Mouse (Mus musculus): ENCODE measurements at regions not wholly inside any gene's neighbourhood (a gene's known extent, or its start where the extent isn't known, plus 50 kb on each side); places are given as distances from the start of the nearest gene placed in this dataset.
A peak's percentile ranks its signal among the peaks of the same experiment; 100 is the strongest.

DNA sequence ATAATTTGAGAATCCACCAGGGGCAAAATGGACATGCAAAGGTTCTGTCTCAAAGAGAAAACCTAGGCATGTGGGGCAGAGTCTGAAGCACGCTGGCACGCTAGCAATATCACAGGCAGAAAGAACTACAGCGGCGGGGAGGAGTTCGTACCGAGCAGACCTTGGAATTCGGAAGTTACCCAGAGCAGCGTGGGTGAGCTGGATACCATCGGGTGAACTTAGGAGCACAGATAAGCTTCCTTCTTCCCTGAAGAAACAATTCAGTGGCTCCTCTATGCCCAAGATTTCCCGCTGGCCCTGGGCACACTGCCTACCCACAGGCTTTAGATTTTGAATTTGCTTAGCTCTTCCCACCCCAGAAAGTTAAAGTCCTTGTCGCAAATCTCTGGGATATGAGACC, 129.1 kb downstream of the Nhlrc3 start:
- no peaks in the 10 kb centered on the region for H3K9me3 ChIP-seq (replicated peaks; ENCODE audit: low read length)
- H3K4me2 ChIP-seq (ENCODE audit: low read length) = peak overlapping the region; percentile 42
- no peak overlapping the region for H3K4me3 ChIP-seq (replicated peaks; ENCODE audit: low read depth, low read length)
- no peak for TF ChIP-seq CTCF (IDR thresholded peaks at IDR 0.05; ENCODE audit: low read depth)
- no peak overlapping the region for H3K27ac ChIP-seq
- no peaks in the 10 kb centered on the region for H3K36me3 ChIP-seq (ENCODE audit: insufficient read depth, low read length)
- ATAC-seq (replicated peaks; ENCODE audit: low FRiP score, low read depth) = no peak
- 41% methylated on average over 11 of the region's 11 CpGs for WGBS
- no peaks in the 10 kb centered on the region for H3K27me3 ChIP-seq (ENCODE audit: insufficient read depth, low read length)
- DNase-seq (ENCODE audit: low spot score) = no peak
- no peaks in the 10 kb centered on the region for H3K4me1 ChIP-seq (replicated peaks; ENCODE audit: insufficient read depth, low read length)
- H3K9ac ChIP-seq (ENCODE audit: low read depth, low read length) = no peak overlapping the region

DNA sequence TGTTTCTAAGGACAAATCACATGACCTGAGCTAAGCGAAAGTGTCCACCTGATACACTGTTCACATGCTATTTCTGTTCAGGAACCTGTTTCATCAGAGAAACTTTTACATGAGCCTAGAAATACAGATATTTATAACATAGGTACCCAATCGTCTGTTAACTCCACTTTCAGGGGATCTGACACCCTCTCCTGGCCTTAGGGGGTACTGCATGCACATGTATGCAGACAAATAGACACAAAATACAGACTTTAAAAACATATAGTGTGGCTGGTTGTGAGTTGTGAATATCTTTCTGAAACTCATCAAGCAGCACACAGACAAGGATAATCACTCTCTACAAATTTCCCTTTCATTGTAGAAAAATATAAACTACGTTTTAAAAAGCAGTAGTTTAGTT, 133.6 kb downstream of the Nhlrc3 start:
- no peak overlapping the region for H3K4me2 ChIP-seq (ENCODE audit: low read length)
- no peak overlapping the region for H3K9ac ChIP-seq (ENCODE audit: low read depth, low read length)
- no peaks in the 10 kb centered on the region for H3K36me3 ChIP-seq (ENCODE audit: insufficient read depth, low read length)
- no peaks in the 10 kb centered on the region for H3K9me3 ChIP-seq (replicated peaks; ENCODE audit: low read length)
- peak; percentile 68 for TF ChIP-seq CTCF (IDR thresholded peaks at IDR 0.05; ENCODE audit: low read depth)
- peak; percentile 29 for DNase-seq (ENCODE audit: low spot score)
- no peak overlapping the region for H3K4me3 ChIP-seq (replicated peaks; ENCODE audit: low read depth, low read length)
- no peak overlapping the region for H3K27ac ChIP-seq
- no peak for ATAC-seq (replicated peaks; ENCODE audit: low FRiP score, low read depth)
- no peaks in the 10 kb centered on the region for H3K4me1 ChIP-seq (replicated peaks; ENCODE audit: insufficient read depth, low read length)
- no peaks in the 10 kb centered on the region for H3K27me3 ChIP-seq (ENCODE audit: insufficient read depth, low read length)
- 58% methylated on average over 3 of the region's 3 CpGs for WGBS

DNA sequence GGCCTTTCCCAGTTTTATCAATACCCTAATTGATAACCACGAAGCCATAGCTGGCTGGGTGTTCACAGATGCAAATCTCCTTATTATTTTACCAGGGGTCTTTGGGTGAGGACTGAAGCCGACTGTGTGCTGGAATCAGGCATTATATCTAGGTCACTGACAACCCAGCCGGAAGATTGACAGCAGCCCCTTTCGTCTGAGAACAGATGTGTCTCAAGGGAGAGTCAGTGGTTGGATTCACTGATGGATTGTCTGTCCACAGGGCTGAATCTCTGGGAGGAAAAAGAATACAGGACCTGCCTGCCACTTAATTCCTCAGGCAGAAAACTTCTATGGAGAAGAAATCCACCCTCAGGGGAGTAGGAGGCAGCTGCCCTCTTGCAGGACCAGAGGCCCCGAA, 135.7 kb downstream of the Nhlrc3 start:
- Histone ChIP-seq H3K36me3 (ENCODE audit: insufficient read depth, low read length) (no peaks in the 10 kb centered on the region), H3K27ac (no peak overlapping the region), H3K9ac (ENCODE audit: low read depth, low read length) (no peak overlapping the region), H3K4me1 (replicated peaks; ENCODE audit: insufficient read depth, low read length) (no peaks in the 10 kb centered on the region), H3K27me3 (ENCODE audit: insufficient read depth, low read length) (no peaks in the 10 kb centered on the region), H3K4me2 (ENCODE audit: low read length) (no peak overlapping the region), H3K4me3 (replicated peaks; ENCODE audit: low read depth, low read length) (no peak overlapping the region), H3K9me3 (replicated peaks; ENCODE audit: low read length) (no peaks in the 10 kb centered on the region)
- no peak for TF ChIP-seq CTCF (IDR thresholded peaks at IDR 0.05; ENCODE audit: low read depth)
- DNase-seq (ENCODE audit: low spot score) = no peak
- 48% methylated on average over 5 of the region's 5 CpGs for WGBS
- ATAC-seq (replicated peaks; ENCODE audit: low FRiP score, low read depth) = no peak

DNA sequence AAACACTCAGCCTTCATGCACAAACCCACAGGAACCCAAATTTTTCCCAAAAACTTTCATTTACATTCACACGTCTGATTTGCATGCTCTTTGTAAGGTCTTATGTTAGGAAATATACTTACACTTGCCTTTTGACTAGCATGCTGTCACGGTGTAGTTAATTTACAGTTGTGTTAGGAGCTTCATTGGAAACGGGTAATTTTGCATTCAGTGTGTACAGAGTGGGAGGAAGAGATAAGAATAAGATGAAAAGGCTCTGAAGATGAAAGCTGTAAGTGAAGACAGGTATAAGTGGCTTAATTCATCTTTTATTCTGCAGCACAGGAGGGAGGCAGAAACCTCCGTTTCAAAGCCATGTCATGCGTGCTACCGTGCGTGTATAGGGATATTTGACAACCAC, 136.2 kb downstream of the Nhlrc3 start:
- no peak for TF ChIP-seq CTCF (IDR thresholded peaks at IDR 0.05; ENCODE audit: low read depth)
- H3K4me3 ChIP-seq (replicated peaks; ENCODE audit: low read depth, low read length) = no peak overlapping the region
- no peak overlapping the region for H3K27ac ChIP-seq
- H3K4me1 ChIP-seq (replicated peaks; ENCODE audit: insufficient read depth, low read length) = no peaks in the 10 kb centered on the region
- H3K36me3 ChIP-seq (ENCODE audit: insufficient read depth, low read length) = no peaks in the 10 kb centered on the region
- no peak overlapping the region for H3K4me2 ChIP-seq (ENCODE audit: low read length)
- ATAC-seq (replicated peaks; ENCODE audit: low FRiP score, low read depth) = no peak
- H3K9ac ChIP-seq (ENCODE audit: low read depth, low read length) = no peak overlapping the region
- WGBS = 65% methylated on average over 7 of the region's 7 CpGs
- DNase-seq (ENCODE audit: low spot score) = no peak
- H3K9me3 ChIP-seq (replicated peaks; ENCODE audit: low read length) = no peaks in the 10 kb centered on the region
- H3K27me3 ChIP-seq (ENCODE audit: insufficient read depth, low read length) = no peaks in the 10 kb centered on the region

DNA sequence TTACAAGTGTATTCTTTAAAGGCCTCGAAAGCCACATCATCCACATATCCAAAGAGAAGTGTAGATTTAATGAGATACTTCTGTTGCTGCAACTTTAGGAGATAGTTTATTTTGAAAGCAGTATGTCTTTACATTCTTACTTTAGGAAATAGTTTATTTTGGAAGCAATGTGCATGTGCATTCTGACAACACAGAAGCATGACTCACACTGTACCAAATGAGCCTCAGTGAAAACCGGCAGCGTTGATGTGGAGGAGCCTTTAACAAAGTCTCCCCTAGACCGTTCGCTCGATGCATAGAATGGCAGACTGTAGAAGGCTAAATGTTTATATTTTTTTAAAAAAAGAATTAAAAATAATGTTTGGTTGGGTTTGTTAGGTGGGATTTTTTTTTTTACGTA, 138.1 kb downstream of the Nhlrc3 start:
- no peak for TF ChIP-seq CTCF (IDR thresholded peaks at IDR 0.05; ENCODE audit: low read depth)
- no peak overlapping the region for H3K4me2 ChIP-seq (ENCODE audit: low read length)
- H3K9me3 ChIP-seq (replicated peaks; ENCODE audit: low read length) = no peaks in the 10 kb centered on the region
- no peaks in the 10 kb centered on the region for H3K4me1 ChIP-seq (replicated peaks; ENCODE audit: insufficient read depth, low read length)
- no peak for ATAC-seq (replicated peaks; ENCODE audit: low FRiP score, low read depth)
- no peak overlapping the region for H3K4me3 ChIP-seq (replicated peaks; ENCODE audit: low read depth, low read length)
- DNase-seq (ENCODE audit: low spot score) = no peak
- no peak overlapping the region for H3K27ac ChIP-seq
- no peak overlapping the region for H3K9ac ChIP-seq (ENCODE audit: low read depth, low read length)
- 86% methylated on average over 7 of the region's 7 CpGs for WGBS
- no peaks in the 10 kb centered on the region for H3K36me3 ChIP-seq (ENCODE audit: insufficient read depth, low read length)
- no peaks in the 10 kb centered on the region for H3K27me3 ChIP-seq (ENCODE audit: insufficient read depth, low read length)

DNA sequence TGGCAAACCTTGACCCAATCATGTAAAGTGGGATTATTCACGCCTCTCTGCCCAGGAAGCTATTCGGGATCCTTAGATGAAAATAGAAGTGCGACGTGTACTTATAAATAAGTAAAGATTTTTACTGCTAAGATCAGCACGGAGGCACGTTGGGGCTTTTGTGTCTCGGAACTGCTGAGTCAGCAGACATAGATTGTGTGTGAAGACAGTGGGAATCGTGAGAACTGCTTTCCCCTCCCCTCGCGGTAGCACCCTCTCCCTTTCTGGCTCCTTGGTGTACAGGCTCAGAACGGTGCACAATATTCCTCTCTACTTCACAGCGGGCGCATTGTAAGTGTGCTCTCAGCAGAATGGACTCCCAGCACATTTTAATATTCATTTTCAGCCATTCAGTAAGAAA, 138.7 kb downstream of the Nhlrc3 start:
- 72% methylated on average over 13 of the region's 13 CpGs for WGBS
- Histone ChIP-seq H3K27ac (no peak overlapping the region), H3K9ac (ENCODE audit: low read depth, low read length) (no peak overlapping the region), H3K36me3 (ENCODE audit: insufficient read depth, low read length) (no peaks in the 10 kb centered on the region), H3K4me3 (replicated peaks; ENCODE audit: low read depth, low read length) (no peak overlapping the region), H3K4me2 (ENCODE audit: low read length) (no peak overlapping the region), H3K27me3 (ENCODE audit: insufficient read depth, low read length) (no peaks in the 10 kb centered on the region), H3K4me1 (replicated peaks; ENCODE audit: insufficient read depth, low read length) (no peaks in the 10 kb centered on the region), H3K9me3 (replicated peaks; ENCODE audit: low read length) (no peaks in the 10 kb centered on the region)
- TF ChIP-seq CTCF (IDR thresholded peaks at IDR 0.05; ENCODE audit: low read depth) = no peak
- no peak for ATAC-seq (replicated peaks; ENCODE audit: low FRiP score, low read depth)
- DNase-seq (ENCODE audit: low spot score) = no peak

DNA sequence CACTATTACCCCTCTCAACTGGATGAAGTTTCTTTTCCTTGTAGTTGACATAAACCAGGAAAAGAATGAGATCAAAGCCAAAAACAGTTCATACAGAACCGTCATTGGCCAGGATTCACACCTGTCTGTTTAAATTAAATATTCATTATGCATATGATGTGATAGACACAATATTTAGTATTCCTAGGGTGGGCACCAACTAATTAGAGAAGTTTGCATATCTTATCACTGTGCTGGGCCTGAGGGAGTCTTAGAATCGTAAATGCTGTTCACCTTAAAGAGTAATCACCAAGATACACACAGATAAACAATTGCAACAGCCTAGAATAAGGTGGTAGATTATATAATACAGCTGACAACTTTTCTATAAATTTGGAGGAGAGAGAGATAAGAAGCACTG, 147.7 kb downstream of the Nhlrc3 start:
- H3K9me3 ChIP-seq (replicated peaks; ENCODE audit: low read length) = no peaks in the 10 kb centered on the region
- H3K36me3 ChIP-seq (ENCODE audit: insufficient read depth, low read length) = no peaks in the 10 kb centered on the region
- H3K4me3 ChIP-seq (replicated peaks; ENCODE audit: low read depth, low read length) = no peak overlapping the region
- ATAC-seq (replicated peaks; ENCODE audit: low FRiP score, low read depth) (no peak), DNase-seq (ENCODE audit: low spot score) (no peak)
- H3K27me3 ChIP-seq (ENCODE audit: insufficient read depth, low read length) = no peaks in the 10 kb centered on the region
- 84% methylated on average over 2 of the region's 2 CpGs for WGBS
- H3K4me1 ChIP-seq (replicated peaks; ENCODE audit: insufficient read depth, low read length) = no peaks in the 10 kb centered on the region
- no peak overlapping the region for H3K9ac ChIP-seq (ENCODE audit: low read depth, low read length)
- H3K27ac ChIP-seq = no peak overlapping the region
- no peak for TF ChIP-seq CTCF (IDR thresholded peaks at IDR 0.05; ENCODE audit: low read depth)
- H3K4me2 ChIP-seq (ENCODE audit: low read length) = no peak overlapping the region

Measured in kidney, postnatal 0 days (tissue).